Mouse (Mus musculus): ENCODE measurements around the gene Brwd1.

- TF ChIP-seq POLR2A (IDR thresholded peaks at IDR 0.05; ENCODE audit: borderline replicate concordance, control insufficient read depth, low read depth, low read length) (no peak), CTCF (IDR thresholded peaks at IDR 0.05; ENCODE audit: control insufficient read depth, insufficient read depth, low read length) (peak; percentile 52; the same call in 1 of the 2 replicates)
Measured at GRCm38 (mm10) chr16:96030476-96031102, 51.7 kb downstream of the Brwd1 start.
